Mouse (Mus musculus) lung, embryonic 14.5 days (tissue): ENCODE measurements at regions not wholly inside any gene's neighbourhood (a gene's known extent, or its start where the extent isn't known, plus 50 kb on each side); places are given as distances from the start of the nearest gene placed in this dataset.

Source experiments
- ATAC-seq: fragments of 200-750 bp; cut with Nextera tagmentation; 2 replicates; pipeline ENCODE4 v1.8.0; 2017; ENCODE audit warnings: mild to moderate bottlenecking, moderate TSS enrichment, moderate library complexity; ENCODE audit not compliant: insufficient read depth
- DNase-seq: peaks from one replicate; pipeline ENCODE4 v3.0.0-alpha.2; 2015
- H3K27ac ChIP-seq: fragments of 300-500 bp; sonication (generic); 2 replicates; pipeline ENCODE4 v1.5.1; 2014; ENCODE audit warnings: low read depth, mild to moderate bottlenecking, moderate library complexity
- H3K27me3 ChIP-seq: fragments of 300-500 bp; sonication (generic); 2 replicates; pipeline ENCODE4 v1.6.1; 2014; ENCODE audit warnings: low read length, control low read depth; ENCODE audit not compliant: insufficient read depth
- H3K36me3 ChIP-seq: fragments of 300-500 bp; sonication (generic); 2 replicates; pipeline ENCODE4 v1.6.1; 2014; ENCODE audit warnings: control low read depth; ENCODE audit not compliant: insufficient read depth
- H3K4me1 ChIP-seq: fragments of 300-500 bp; sonication (generic); 2 replicates; pipeline ENCODE4 v1.6.1; 2014; ENCODE audit warnings: antibody characterized with exemption, control low read depth; ENCODE audit not compliant: insufficient read depth
- H3K4me2 ChIP-seq: fragments of 300-500 bp; sonication (generic); 2 replicates; pipeline ENCODE4 v1.6.1; 2014; ENCODE audit warnings: mild to moderate bottlenecking
- H3K4me3 ChIP-seq: fragments of 300-500 bp; sonication (generic); 2 replicates; pipeline ENCODE4 v1.5.1; 2014; ENCODE audit warnings: low read depth, low read length
- H3K9ac ChIP-seq: fragments of 300-500 bp; sonication (generic); 2 replicates; pipeline ENCODE4 v1.6.1; 2014
- H3K9me3 ChIP-seq: fragments of 300-500 bp; sonication (generic); 2 replicates; pipeline ENCODE4 v1.6.1; 2016; ENCODE audit warnings: low read depth, low read length, control low read depth
- CTCF ChIP-seq: IDR thresholded peaks from 2 replicates; pipeline ENCODE4 v1.5.1; 2016; ENCODE audit warnings: antibody characterized with exemption, low read depth
- WGBS: fragments of 180-500 bp; shearing (Covaris S2); extraction: QIAGEN DNeasy Blood & Tissue Kit; methylation state at CpG from one replicate; pipeline ENCODE4 v1.1.7; 2014; 5-methylcytosine and 5-hydroxymethylcytosine counted together

DNA sequence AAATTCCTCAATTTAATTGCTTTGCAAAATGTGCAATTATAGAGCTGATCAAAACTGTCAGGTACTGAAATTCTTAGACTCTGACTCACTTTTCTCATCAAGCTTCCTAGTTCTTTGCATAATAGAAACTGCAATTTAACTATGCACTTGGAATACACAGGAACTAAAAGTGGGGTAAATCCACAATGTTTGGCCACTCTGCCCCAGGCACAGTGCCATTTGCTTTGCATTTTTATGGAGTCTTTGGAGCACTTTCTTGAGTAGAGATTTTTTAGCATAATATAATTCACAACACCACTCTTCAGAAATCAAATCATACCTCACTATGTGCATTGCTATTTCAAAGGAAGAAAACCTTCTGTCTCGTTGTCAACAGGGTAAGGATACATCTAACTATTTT lies 414.5 kb upstream of the A730009L09Rik start:
- H3K27me3 ChIP-seq: no peaks in the 10 kb centered on the region
- DNase-seq (no peak), ATAC-seq (no peak)
- H3K9ac ChIP-seq: no peak overlapping the region
- H3K4me3 ChIP-seq: no peak overlapping the region
- H3K36me3 ChIP-seq: no peaks in the 10 kb centered on the region
- no peak overlapping the region for H3K27ac ChIP-seq
- no peaks in the 10 kb centered on the region for H3K9me3 ChIP-seq
- TF ChIP-seq CTCF: no peak
- H3K4me2 ChIP-seq: no peak overlapping the region
- 52% methylated on average over 1 of the region's 1 CpGs for WGBS
- H3K4me1 ChIP-seq: no peaks in the 10 kb centered on the region

- ATAC-seq: no peak
- 68% methylated on average over 5 of the region's 5 CpGs for WGBS
Observed at GRCm38 (mm10) chr16:84111610-84112009, 403.3 kb upstream of the A730009L09Rik start.

GRCm38 (mm10) chr16:84117556-84117955 lies 397.4 kb upstream of the A730009L09Rik start:
- WGBS: 77% methylated on average over 3 of the region's 3 CpGs
- Histone ChIP-seq H3K4me3 (no peak overlapping the region), H3K4me2 (no peak overlapping the region), H3K9ac (no peak overlapping the region), H3K4me1 (no peaks in the 10 kb centered on the region), H3K27me3 (no peaks in the 10 kb centered on the region), H3K9me3 (no peaks in the 10 kb centered on the region), H3K27ac (no peak overlapping the region), H3K36me3 (no peaks in the 10 kb centered on the region)
- no peak for DNase-seq
- ATAC-seq: no peak
- no peak for TF ChIP-seq CTCF

More at GRCm38 (mm10) chr16:84111610-84112009, 403.3 kb upstream of the A730009L09Rik start:
- H3K36me3 ChIP-seq: no peaks in the 10 kb centered on the region
- H3K27ac ChIP-seq: no peak overlapping the region
- no peaks in the 10 kb centered on the region for H3K9me3 ChIP-seq
- no peaks in the 10 kb centered on the region for H3K27me3 ChIP-seq
- no peaks in the 10 kb centered on the region for H3K4me1 ChIP-seq
- no peak overlapping the region for H3K9ac ChIP-seq
- DNase-seq: no peak
- H3K4me2 ChIP-seq: no peak overlapping the region
- no peak for TF ChIP-seq CTCF
- H3K4me3 ChIP-seq: no peak overlapping the region

GRCm38 (mm10) chr16:84135651-84136200 lies 379.2 kb upstream of the A730009L09Rik start:
- H3K4me1 ChIP-seq: no peaks in the 10 kb centered on the region
- peak; percentile 68 for DNase-seq

GRCm38 (mm10) chr16:84151872-84152271 lies 363.0 kb upstream of the A730009L09Rik start:
- Histone ChIP-seq H3K9me3 (no peaks in the 10 kb centered on the region), H3K4me2 (no peak overlapping the region), H3K4me1 (no peaks in the 10 kb centered on the region), H3K27ac (no peak overlapping the region), H3K9ac (no peak overlapping the region), H3K36me3 (no peaks in the 10 kb centered on the region), H3K4me3 (no peak overlapping the region), H3K27me3 (no peaks in the 10 kb centered on the region)
- DNase-seq (no peak), ATAC-seq (no peak)
- 77% methylated on average over 3 of the region's 3 CpGs for WGBS
- no peak for TF ChIP-seq CTCF

More at GRCm38 (mm10) chr16:84135651-84136200, 379.2 kb upstream of the A730009L09Rik start:
- WGBS: 40% methylated on average over 4 of the region's 4 CpGs
- H3K27me3 ChIP-seq: no peaks in the 10 kb centered on the region
- no peak overlapping the region for H3K4me3 ChIP-seq
- ATAC-seq: no peak
- H3K27ac ChIP-seq: no peak overlapping the region
- no peaks in the 10 kb centered on the region for H3K36me3 ChIP-seq
- H3K9me3 ChIP-seq: no peaks in the 10 kb centered on the region
- TF ChIP-seq CTCF: peak; percentile 38; the same call in 1 of the 2 replicates
- H3K4me2 ChIP-seq: no peak overlapping the region
- no peak overlapping the region for H3K9ac ChIP-seq

GRCm38 (mm10) chr16:84172080-84172479 lies 342.8 kb upstream of the A730009L09Rik start:
- Histone ChIP-seq H3K4me1 (no peaks in the 10 kb centered on the region), H3K9me3 (no peaks in the 10 kb centered on the region), H3K4me3 (no peak overlapping the region), H3K27ac (no peak overlapping the region), H3K4me2 (no peak overlapping the region), H3K9ac (no peak overlapping the region), H3K36me3 (no peaks in the 10 kb centered on the region), H3K27me3 (no peaks in the 10 kb centered on the region)
- TF ChIP-seq CTCF: no peak
- WGBS: 68% methylated on average over 1 of the region's 1 CpGs
- ATAC-seq (no peak), DNase-seq (no peak)
